Mouse (Mus musculus) thymus, adult 2 months (tissue): ENCODE measurements at regions not wholly inside any gene's neighbourhood (a gene's known extent, or its start where the extent isn't known, plus 50 kb on each side); places are given as distances from the start of the nearest gene placed in this dataset.

Experiments
- CTCF ChIP-seq: fragments of 200-500 bp; IDR thresholded peaks from 2 replicates; pipeline ENCODE4 v1.5.1; 2012; ENCODE audit warnings: mild to moderate bottlenecking, control low read depth, low read length, moderate library complexity, borderline replicate concordance; ENCODE audit not compliant: control insufficient read depth, poor library complexity, insufficient read depth; ENCODE audit errors: extremely low read depth
- POLR2A ChIP-seq: fragments of 200-500 bp; IDR thresholded peaks from 2 replicates; pipeline ENCODE4 v1.6.1; 2012; ENCODE audit warnings: mild to moderate bottlenecking, low read length, control low read depth, moderate library complexity; ENCODE audit not compliant: control insufficient read depth, poor library complexity, insufficient read depth; ENCODE audit errors: extremely low read depth

- TF ChIP-seq POLR2A (no peak), CTCF (no peak)
These were observed 319.5 kb downstream of the Gm45692 start for GRCm38 (mm10) chr8:26438877-26439276.
